Mouse (Mus musculus) heart, embryonic 15.5 days (tissue): ENCODE results near the gene Trp53i11. TPM values are rescaled to one million over a fixed set of nuclear protein-coding genes. Genes with fewer than 3 reads are reported as not detected.

ENCODE experiments used
- ATAC-seq: fragments of 200-750 bp; cut with Nextera tagmentation; replicated peaks from 2 replicates; pipeline ENCODE4 v1.8.0; 2017; ENCODE audit warnings: low read depth, moderate TSS enrichment; ENCODE audit not compliant: insufficient number of reproducible peaks, insufficient read depth, low FRiP score
- H3K27ac ChIP-seq: fragments of 300-500 bp; sonication (generic); 2 replicates; pipeline ENCODE4 v1.5.1; 2015; ENCODE audit warnings: mild to moderate bottlenecking, inconsistent platforms
- H3K27me3 ChIP-seq: fragments of 300-500 bp; sonication (generic); 2 replicates; pipeline ENCODE4 v1.6.1; 2015; ENCODE audit warnings: inconsistent platforms
- H3K36me3 ChIP-seq: fragments of 300-500 bp; sonication (generic); 2 replicates; pipeline ENCODE4 v1.6.1; 2015; ENCODE audit warnings: mild to moderate bottlenecking, inconsistent platforms
- H3K4me1 ChIP-seq: fragments of 300-500 bp; sonication (generic); replicated peaks from 2 replicates; pipeline ENCODE4 v1.6.1; 2015; ENCODE audit warnings: inconsistent platforms
- H3K4me2 ChIP-seq: fragments of 300-500 bp; sonication (generic); 2 replicates; pipeline ENCODE4 v1.6.1; 2015; ENCODE audit warnings: inconsistent platforms, mild to moderate bottlenecking, moderate library complexity
- H3K4me3 ChIP-seq: fragments of 300-500 bp; sonication (generic); 2 replicates; pipeline ENCODE4 v1.5.1; 2015; ENCODE audit warnings: mild to moderate bottlenecking, inconsistent platforms
- H3K9ac ChIP-seq: fragments of 300-500 bp; sonication (generic); 2 replicates; pipeline ENCODE4 v1.6.1; 2015; ENCODE audit warnings: mild to moderate bottlenecking, inconsistent platforms
- H3K9me3 ChIP-seq: fragments of 300-500 bp; sonication (generic); replicated peaks from 2 replicates; pipeline ENCODE4 v1.6.1; 2016; ENCODE audit warnings: inconsistent platforms
- WGBS: fragments of 180-500 bp; shearing (Covaris S2); methylation state at CpG from one replicate; pipeline ENCODE4 v1.1.7; 2015; ENCODE audit warnings: mixed read lengths; 5-methylcytosine and 5-hydroxymethylcytosine counted together
- polyA plus RNA-seq: library from polyadenylated mRNA; unstranded; fragments of >200 nt; fragmentation: Nextera tagmentation; extraction: Ambion mirVana; gene quantifications from 2 replicates; pipeline ENCODE4 v1.2.1, GENCODE M21; 2015

Gene Trp53i11
- polyA plus RNA-seq, 1 experiment from 2014 or later, result 19.7 TPM

DNA sequence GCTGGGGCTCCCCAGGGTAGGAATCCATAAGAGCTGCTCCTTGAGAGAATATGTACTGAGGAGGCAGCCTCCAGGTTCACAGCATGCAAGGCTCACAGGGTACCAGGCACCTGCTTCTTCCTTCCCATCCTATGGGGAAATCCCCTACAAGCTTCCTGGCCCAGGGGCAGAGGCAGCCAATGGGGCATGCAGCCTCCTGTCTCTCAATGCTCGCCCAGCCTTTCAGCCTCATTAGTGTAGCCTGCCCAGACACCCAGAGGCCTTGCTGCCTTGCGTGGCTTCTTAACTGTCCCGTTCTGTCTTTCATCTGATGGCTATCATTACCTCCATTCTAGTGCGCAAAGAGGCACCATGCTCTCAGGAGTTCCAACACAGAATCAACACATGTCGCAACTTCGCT lies 61.7 kb downstream of the Trp53i11 start:
- 75% methylated on average over 6 of the region's 6 CpGs for WGBS
- no peak for ATAC-seq

DNA sequence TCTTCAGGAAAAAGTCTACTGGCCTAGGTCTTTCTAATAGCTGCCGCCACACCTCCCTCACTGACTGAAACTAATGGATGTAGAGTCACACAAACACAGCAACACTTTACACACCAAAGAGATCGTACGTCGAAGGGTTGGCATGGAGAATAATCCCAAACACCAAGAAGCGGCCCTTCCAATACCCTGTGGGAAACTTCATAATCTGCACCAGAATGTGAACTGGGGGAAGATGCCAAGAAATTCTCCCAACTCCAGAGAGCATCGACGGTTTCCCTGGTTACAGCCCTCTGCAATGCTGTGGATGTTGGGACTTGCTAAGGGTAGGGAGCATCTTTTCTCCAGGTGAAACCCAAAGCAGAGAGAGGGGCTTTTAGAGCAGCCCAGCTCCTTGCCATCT lies 63.3 kb downstream of the Trp53i11 start:
- H3K9ac ChIP-seq, result no peak overlapping the region
- H3K27me3 ChIP-seq, result no peaks in the 10 kb centered on the region
- H3K4me1 ChIP-seq, result no peaks in the 10 kb centered on the region
- WGBS, result 82% methylated on average over 7 of the region's 7 CpGs
- no peaks in the 10 kb centered on the region for H3K36me3 ChIP-seq
- no peak overlapping the region for H3K27ac ChIP-seq
- H3K4me3 ChIP-seq, result no peak overlapping the region
- H3K4me2 ChIP-seq, result no peak overlapping the region
- H3K9me3 ChIP-seq, result no peaks in the 10 kb centered on the region
- no peak for ATAC-seq

More for the DNA sequence above, 61.7 kb downstream of the Trp53i11 start:
- H3K36me3 ChIP-seq, result no peaks in the 10 kb centered on the region
- H3K27me3 ChIP-seq, result no peaks in the 10 kb centered on the region
- H3K4me2 ChIP-seq, result no peak overlapping the region
- no peak overlapping the region for H3K4me3 ChIP-seq
- H3K4me1 ChIP-seq, result no peaks in the 10 kb centered on the region
- H3K9me3 ChIP-seq, result no peaks in the 10 kb centered on the region
- no peak overlapping the region for H3K27ac ChIP-seq
- no peak overlapping the region for H3K9ac ChIP-seq

Other genes starting within 250 kb of the Trp53i11 start
- gene Prdm11, start 141.4 kb upstream of the Trp53i11 start, polyA plus RNA-seq, result 4.7 and 5.7 TPM in 2 replicates
- 31.7 and 39.6 TPM in 2 replicates for gene Tspan18, start 147.0 kb downstream of the Trp53i11 start, polyA plus RNA-seq